Mouse (Mus musculus) small intestine, adult 2 months (tissue): ENCODE data around the gene Fam166a. TPM values are rescaled to one million over a fixed set of nuclear protein-coding genes. Genes with fewer than 3 reads are reported as not detected.

ENCODE experiments used
- H3K27ac ChIP-seq: fragments of 200-500 bp; 2 replicates; pipeline ENCODE4 v1.5.1; 2012; ENCODE audit warnings: low read depth, low read length, control low read depth, inconsistent platforms; ENCODE audit not compliant: insufficient read depth
- H3K27me3 ChIP-seq: fragments of 200-500 bp; 2 replicates; pipeline ENCODE4 v1.6.1; 2012; ENCODE audit warnings: mild to moderate bottlenecking, moderate library complexity, low read length, inconsistent platforms; ENCODE audit not compliant: control insufficient read depth, insufficient read depth
- H3K36me3 ChIP-seq: fragments of 200-500 bp; 2 replicates; pipeline ENCODE4 v1.6.1; 2012; ENCODE audit warnings: mild to moderate bottlenecking, low read length, control low read depth, inconsistent platforms; ENCODE audit not compliant: control insufficient read depth, insufficient read depth
- H3K4me1 ChIP-seq: fragments of 200-500 bp; 2 replicates; pipeline ENCODE4 v1.6.1; 2012; ENCODE audit warnings: low read length, inconsistent platforms, mixed read lengths; ENCODE audit not compliant: control insufficient read depth, insufficient read depth, insufficient read length
- H3K4me3 ChIP-seq: fragments of 200-500 bp; 2 replicates; pipeline ENCODE4 v1.5.1; 2012; ENCODE audit warnings: low read depth, mild to moderate bottlenecking, control low read depth, inconsistent platforms, low read length, moderate library complexity
- CTCF ChIP-seq: fragments of 200-500 bp; IDR thresholded peaks from 2 replicates; pipeline ENCODE4 v1.5.1; 2012; ENCODE audit warnings: low read depth, mild to moderate bottlenecking, control low read depth, inconsistent platforms, low read length, moderate library complexity, mixed read lengths; ENCODE audit not compliant: insufficient replicate concordance, insufficient read length; ENCODE audit errors: extremely low read depth
- POLR2A ChIP-seq: fragments of 200-500 bp; IDR thresholded peaks from 2 replicates; pipeline ENCODE4 v1.6.1; 2012; ENCODE audit warnings: low read depth, mild to moderate bottlenecking, control low read depth, inconsistent platforms, low read length, moderate library complexity
- WGBS: fragments of 180-500 bp; shearing (Covaris S2); methylation state at CpG from one replicate; pipeline ENCODE4 v1.1.7; 2018; 5-methylcytosine and 5-hydroxymethylcytosine counted together
- polyA plus RNA-seq: library from polyadenylated mRNA; depleted of rRNA; stranded (reverse); fragments of >200 nt; gene quantifications from 2 replicates; pipeline ENCODE4 v1.2.3, GENCODE M21; 2012

The Fam166a gene
- polyA plus RNA-seq, 1 experiment: 0.10 TPM

GRCm38 (mm10) chr2:25221331-25221772, 2.8 kb downstream of the Fam166a start:
- Histone ChIP-seq H3K27ac (no peak overlapping the region), H3K4me1 (peaks cover 2% of the 10 kb centered on the region; the same call in 1 of the 2 replicates), H3K36me3 (peaks cover 14% of the 10 kb centered on the region), H3K4me3 (no peak overlapping the region), H3K27me3 (no peaks in the 10 kb centered on the region)
- TF ChIP-seq POLR2A (no peak), CTCF (no peak)
- 72% methylated on average over 5 of the region's 5 CpGs for WGBS

GRCm38 (mm10) chr2:25223681-25224491, 5.3 kb downstream of the Fam166a start:
- under 1% methylated on average over 53 of the region's 53 CpGs for WGBS
- Histone ChIP-seq H3K27me3 (no peaks in the 10 kb centered on the region), H3K27ac (peak overlapping the region; percentile 99), H3K4me3 (peak overlapping the region; percentile 81), H3K36me3 (peaks cover 14% of the 10 kb centered on the region), H3K4me1 (peaks cover 4% of the 10 kb centered on the region)
- no peak for TF ChIP-seq CTCF
- no peak for TF ChIP-seq POLR2A

DNA sequence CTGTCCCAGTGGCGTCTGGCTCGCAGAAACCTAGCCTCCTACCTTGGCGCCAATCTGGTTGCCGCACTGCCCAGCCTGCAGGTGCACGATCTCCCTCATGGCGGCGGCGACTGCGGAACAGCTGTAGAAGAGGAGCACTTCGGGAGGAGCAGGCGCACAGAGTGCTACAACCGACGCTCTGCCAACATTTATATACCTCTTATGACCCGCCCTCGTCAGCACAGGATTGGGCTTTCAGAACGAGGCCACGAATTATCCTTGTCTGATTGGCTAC, 5.9 kb downstream of the Fam166a start, which contains the start of gene Tubb4b:
Gene Tubb4b (minus strand): TSS at position 211 of the 274 bp plus-strand sequence.
- Histone ChIP-seq H3K27ac (peak within 1 kb of the TSS; percentile 99), H3K36me3 (peaks cover 14% of the 10 kb centered on the region), H3K4me3 (peak within 1 kb of the TSS; percentile 83), H3K4me1 (peaks cover 8% of the 10 kb centered on the region), H3K27me3 (no peaks in the 10 kb centered on the region)
- no peak for TF ChIP-seq CTCF
- peak; percentile 99 for TF ChIP-seq POLR2A
- under 1% methylated on average over 17 of the region's 17 CpGs for WGBS

DNA sequence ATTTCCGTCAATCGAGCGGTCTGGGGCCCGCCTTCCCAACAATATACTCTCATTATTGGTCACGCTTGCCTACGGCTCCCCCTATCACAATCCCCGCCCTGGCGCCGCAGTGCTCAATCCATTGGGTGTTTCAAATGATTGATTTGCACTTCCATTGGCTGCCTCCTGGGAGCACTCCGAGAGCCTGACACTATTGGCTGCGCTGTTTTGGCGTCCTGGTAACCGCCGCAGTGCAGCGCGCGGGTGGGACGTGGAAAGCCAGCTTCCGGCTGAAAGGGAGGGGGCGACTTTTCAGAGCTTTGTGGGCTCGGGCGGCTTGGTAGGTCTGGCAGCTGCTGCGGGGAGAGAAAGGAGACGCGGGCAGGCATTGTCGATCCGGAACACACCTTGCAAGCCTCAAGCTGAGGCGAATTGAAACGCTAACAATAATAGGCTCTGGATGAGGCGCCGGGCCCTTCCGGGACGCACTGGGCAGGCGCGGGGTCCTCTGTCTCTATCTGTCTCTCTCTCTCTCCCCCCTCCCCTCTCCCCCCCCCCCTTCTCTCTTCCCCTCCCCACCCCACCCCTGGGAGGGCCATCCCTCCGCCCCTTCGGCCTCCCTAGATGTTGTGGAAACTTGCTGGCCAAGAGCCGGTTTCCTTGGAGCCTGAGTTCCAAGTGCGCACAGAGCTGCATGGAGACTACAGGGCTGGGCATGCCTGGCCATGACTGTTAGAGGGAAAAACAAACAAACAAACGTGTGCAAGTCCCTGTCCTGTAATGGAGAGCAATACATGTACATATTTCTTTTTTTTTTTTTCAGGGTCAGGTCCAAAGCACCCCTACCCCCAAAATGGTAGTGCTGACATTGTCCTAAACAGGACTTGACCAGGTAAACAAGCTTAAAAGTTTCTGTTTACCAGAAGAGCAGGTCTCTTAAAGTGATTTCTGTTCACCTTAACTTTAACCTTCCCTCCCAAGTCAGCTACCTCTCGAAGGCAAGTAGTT, 6.5 kb downstream of the Fam166a start:
- peaks cover 8% of the 10 kb centered on the region for H3K4me1 ChIP-seq
- H3K27ac ChIP-seq: peak overlapping the region; percentile 96
- TF ChIP-seq POLR2A (peak; percentile 53), CTCF (no peak)
- no peaks in the 10 kb centered on the region for H3K27me3 ChIP-seq
- H3K36me3 ChIP-seq: peaks cover 14% of the 10 kb centered on the region
- peak overlapping the region; percentile 83 for H3K4me3 ChIP-seq
- under 1% methylated on average over 40 of the region's 41 CpGs for WGBS

- Histone ChIP-seq H3K36me3 (peaks cover 14% of the 10 kb centered on the region), H3K4me1 (peaks cover 8% of the 10 kb centered on the region), H3K4me3 (no peak overlapping the region), H3K27ac (peak overlapping the region; percentile 90), H3K27me3 (no peaks in the 10 kb centered on the region)
- TF ChIP-seq CTCF (no peak), POLR2A (no peak)
- WGBS: 70% methylated on average over 8 of the region's 8 CpGs
These were observed 7.3 kb downstream of the Fam166a start for GRCm38 (mm10) chr2:25225811-25226379.

DNA sequence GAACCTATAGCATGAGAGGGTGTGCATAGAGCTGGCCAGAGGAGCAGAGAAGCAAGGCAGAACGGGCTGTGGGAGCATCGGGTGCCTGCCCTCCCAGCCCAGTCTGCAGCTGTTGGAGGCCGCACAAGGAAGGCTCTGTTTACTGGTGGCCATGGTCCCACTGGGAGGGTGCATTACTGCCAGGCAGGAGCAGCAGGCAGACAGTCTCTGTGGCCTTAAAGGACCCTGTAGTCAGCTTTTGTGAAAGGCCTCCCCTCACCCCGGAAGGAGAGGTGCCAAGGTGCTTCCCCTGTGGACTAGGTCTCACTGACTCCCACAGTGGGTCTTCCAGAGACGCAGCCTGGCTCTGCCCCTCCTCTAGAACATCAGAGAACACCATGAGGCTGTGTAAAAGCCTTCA, 8.3 kb downstream of the Fam166a start:
- no peak for TF ChIP-seq POLR2A
- TF ChIP-seq CTCF: no peak
- peaks cover 7% of the 10 kb centered on the region for H3K36me3 ChIP-seq
- H3K27ac ChIP-seq: no peak overlapping the region
- H3K4me3 ChIP-seq: no peak overlapping the region
- peaks cover 7% of the 10 kb centered on the region for H3K4me1 ChIP-seq
- H3K27me3 ChIP-seq: no peaks in the 10 kb centered on the region
- WGBS: 76% methylated on average over 5 of the region's 5 CpGs

DNA sequence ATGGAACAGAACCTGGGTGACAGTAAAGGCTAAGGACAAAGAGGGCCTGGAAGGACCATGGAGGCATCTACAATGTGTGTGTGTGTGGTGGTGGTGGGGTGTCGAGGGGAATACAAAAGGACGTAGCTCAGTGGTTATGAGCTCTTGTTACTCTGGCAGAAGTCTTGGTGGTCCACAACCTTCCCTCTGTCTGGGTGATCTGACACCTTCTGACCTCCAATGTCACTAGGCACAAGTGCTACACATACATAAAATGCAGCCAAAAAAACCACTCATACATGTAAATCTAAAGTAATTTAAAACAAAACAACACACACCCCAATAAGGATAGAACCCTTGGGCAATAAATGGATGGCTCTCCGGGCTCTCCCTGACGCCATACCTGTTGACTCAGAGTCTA, 8.9 kb downstream of the Fam166a start:
- Histone ChIP-seq H3K4me3 (no peak overlapping the region), H3K27me3 (no peaks in the 10 kb centered on the region), H3K36me3 (peaks cover 4% of the 10 kb centered on the region), H3K4me1 (peaks cover 6% of the 10 kb centered on the region), H3K27ac (no peak overlapping the region)
- TF ChIP-seq POLR2A (no peak), CTCF (no peak)
- WGBS: 89% methylated on average over 4 of the region's 4 CpGs
